Comparison of ENCODE assay signal across 13 mouse cellular contexts in genomic region chr6:86499571-86500109, GRCm38 (mm10). TPM values are rescaled to one million over a fixed set of nuclear protein-coding genes. Genes with fewer than 3 reads are reported as not detected.
DNase-seq lines count a peak whose midpoint lies in the region; ATAC-seq and TF ChIP-seq lines count a peak whose summit lies in the region.
"Had no signal": no experiment of that assay in that cellular context is flagged by ENCODE, and none has a peak within 500 bp of the region (broad histone marks: within the 10 kb centered on the region; RNA-seq: fewer than 3 reads in every experiment).

No protein-coding gene starts in this region.

- H3K4me2 ChIP-seq in heart, embryonic 12.5 days = no peak overlapping the region
- no peak overlapping the region; the same call in 1 of the 2 replicates for H3K4me2 ChIP-seq in liver, embryonic 15.5 days
- H3K4me2 ChIP-seq: hindbrain, embryonic 12.5 days had no signal

- intact Hi-C loops in heart, adult 2 months (cut with DNase I) = no loop called here

- peaks cover 4% of the 10 kb centered on the region for H3K9me3 ChIP-seq in heart, embryonic 12.5 days (replicated peaks)
- no peaks in the 10 kb centered on the region for H3K9me3 ChIP-seq in ES-E14 (ENCODE audit: control insufficient read depth, insufficient read depth, low read depth, low read length)
- H3K9me3 ChIP-seq in liver, embryonic 15.5 days (replicated peaks) = no peaks in the 10 kb centered on the region
- H3K9me3 ChIP-seq: hindbrain, embryonic 12.5 days had no signal

- no peak overlapping the region for H3K9ac ChIP-seq in heart, embryonic 12.5 days
- H3K9ac ChIP-seq in heart, adult 2 months (ENCODE audit: low read depth, low read length) = no peak overlapping the region
- H3K9ac ChIP-seq in ES-E14 (ENCODE audit: insufficient read depth, low read depth, low read length, poor library complexity, severe bottlenecking) = peak overlapping the region; percentile 9; the same call in 1 of the 2 replicates
- no peak overlapping the region for H3K9ac ChIP-seq in liver, embryonic 15.5 days
- H3K9ac ChIP-seq: hindbrain, embryonic 12.5 days had no signal

- H3K4me1 ChIP-seq in heart, embryonic 12.5 days (replicated peaks) = peaks cover 25% of the 10 kb centered on the region
- H3K4me1 ChIP-seq in heart, adult 2 months (ENCODE audit: control insufficient read depth, insufficient read depth, low read length) = peaks cover 5% of the 10 kb centered on the region
- H3K4me1 ChIP-seq in ES-E14 (ENCODE audit: control insufficient read depth in 2 of 2, insufficient read depth in 2 of 2, low read length in 2 of 2, poor library complexity in 1 of 2) = peaks cover 9 to 18% of the 10 kb centered on the region in 2 experiments; a peak in 3 of 4 replicates
- peaks cover 31% of the 10 kb centered on the region for H3K4me1 ChIP-seq in liver, embryonic 15.5 days (replicated peaks)

- in situ Hi-C loops in ES-E14 (cut with MboI; ENCODE audit: low sequenced_read_pairs in 2 of 2, unreplicated experiment in 2 of 2) = no loop called here

- DNase-seq in heart, adult 2 months = no peak
- DNase-seq in kidney, postnatal 10 days = peak; percentile 48
- DNase-seq in kidney, adult 8-10 months = no peak
- DNase-seq in ES-E14 (ENCODE audit: low read depth, low spot score) = no peak
- no peak for DNase-seq in left cerebral cortex, adult 9 months (ENCODE audit: low spot score in 2 of 2)
- DNase-seq: adrenal gland, postnatal 25 days; B cell, adult 2 months; cerebellum, postnatal 25 days; gastrocnemius, postnatal 36 days; lung, postnatal 14 days had no signal

- peak overlapping the region; percentile 37; the same call in 1 of the 2 replicates for H3K27ac ChIP-seq in heart, embryonic 12.5 days (ENCODE audit: poor library complexity, severe bottlenecking)
- H3K27ac ChIP-seq in heart, adult 2 months = no peak overlapping the region
- peak overlapping the region; percentile 32; the same call in 1 of the 2 replicates for H3K27ac ChIP-seq in ES-E14 (ENCODE audit: insufficient read depth, low read depth, low read length, poor library complexity, severe bottlenecking)
- peak overlapping the region; percentile 45; the same call in 1 of the 2 replicates for H3K27ac ChIP-seq in liver, embryonic 15.5 days (replicated peaks)
- H3K27ac ChIP-seq: hindbrain, embryonic 12.5 days had no signal

- H3K36me3 ChIP-seq in heart, embryonic 12.5 days = no peaks in the 10 kb centered on the region
- H3K36me3 ChIP-seq in heart, adult 2 months (ENCODE audit: control insufficient read depth, insufficient read depth, low read length) = no peaks in the 10 kb centered on the region
- no peaks in the 10 kb centered on the region for H3K36me3 ChIP-seq in ES-E14 (ENCODE audit: control insufficient read depth, insufficient read depth, low read length, poor library complexity, severe bottlenecking)
- no peaks in the 10 kb centered on the region for H3K36me3 ChIP-seq in liver, embryonic 15.5 days (replicated peaks)
- H3K36me3 ChIP-seq: hindbrain, embryonic 12.5 days had no signal

- TF ChIP-seq POLR2A in heart, adult 2 months (IDR thresholded peaks at IDR 0.05; ENCODE audit: insufficient read depth, low read depth, low read length) = no peak

- no peak for TF ChIP-seq CTCF in heart, adult 2 months (IDR thresholded peaks at IDR 0.05)

- 60% methylated on average over 5 of the region's 5 CpGs for WGBS in heart, embryonic 12.5 days
- 52% methylated on average over 5 of the region's 5 CpGs for WGBS in heart, adult 2 months
- 56% methylated on average over 5 of the region's 5 CpGs for WGBS in liver, embryonic 15.5 days (ENCODE audit: insufficient replicate concordance)

- no peaks in the 10 kb centered on the region for H3K79me2 ChIP-seq in heart, adult 2 months (replicated peaks; ENCODE audit: control insufficient read depth, insufficient read depth, low read length)

- no peaks in the 10 kb centered on the region for H3K27me3 ChIP-seq in heart, embryonic 12.5 days (replicated peaks)
- H3K27me3 ChIP-seq in heart, adult 2 months (ENCODE audit: control insufficient read depth, insufficient read depth, low read length) = no peaks in the 10 kb centered on the region
- H3K27me3 ChIP-seq in liver, embryonic 15.5 days = no peaks in the 10 kb centered on the region
- H3K27me3 ChIP-seq: hindbrain, embryonic 12.5 days had no signal

- no peak for ATAC-seq in heart, embryonic 12.5 days (ENCODE audit: insufficient number of reproducible peaks, low FRiP score)
- no peak for ATAC-seq in liver, embryonic 15.5 days (ENCODE audit: insufficient read depth)

- no peak for TF ChIP-seq EP300 in heart, adult 2 months (IDR thresholded peaks at IDR 0.05; ENCODE audit: insufficient read depth, low read depth, low read length)

- H3K4me3 ChIP-seq in heart, embryonic 12.5 days = no peak overlapping the region
- no peak overlapping the region for H3K4me3 ChIP-seq in heart, adult 2 months
- peak overlapping the region in 1 of 2 experiments; percentile 6; a peak in 1 of 4 replicates for H3K4me3 ChIP-seq in ES-E14 (ENCODE audit: insufficient read depth in 1 of 2, low read depth in 1 of 2, low read length in 2 of 2, poor library complexity in 1 of 2, severe bottlenecking in 1 of 2)
- no peak overlapping the region for H3K4me3 ChIP-seq in liver, embryonic 15.5 days (replicated peaks)
- H3K4me3 ChIP-seq: hindbrain, embryonic 12.5 days had no signal

TF ChIP-seq in ES-E14, 5 proteins besides CTCF, POLR2A, EP300 and RAD21:
- TF ChIP-seq ZNF384 (IDR thresholded peaks at IDR 0.05; ENCODE audit: low read depth, low read length) (no peak), CHD2 (IDR thresholded peaks at IDR 0.05; ENCODE audit: low read depth, low read length) (no peak), HCFC1 (IDR thresholded peaks at IDR 0.05; ENCODE audit: borderline replicate concordance, insufficient read depth, low read length) (no peak), ZC3H11A (IDR thresholded peaks at IDR 0.05; ENCODE audit: borderline replicate concordance, low read depth, low read length) (no peak)

RNA-seq across cellular contexts. Expression of gene Pcbp1, which starts 26.5 kb away (rescaled TPM):
- polyA plus RNA-seq in heart, embryonic 12.5 days (2016; fragmentation: Nextera tagmentation; extraction: Ambion mirVana) = 415 and 416 TPM in 2 replicates
- 100 to 1,000 TPM; 155 to 164 TPM for total RNA-seq in heart, adult 2 months (2021)
- 72.9 and 85.8 TPM in 2 replicates for polyA plus RNA-seq in heart, adult 2 months (2012; rRNA removed)
- 68.4 and 102 TPM in 2 replicates for total RNA-seq in ES-E14 (2012; rRNA removed)
- 253 and 255 TPM in 2 replicates for polyA plus RNA-seq in liver, embryonic 15.5 days (2015; fragmentation: Nextera tagmentation; extraction: Ambion mirVana)
